Mouse (Mus musculus) limb, embryonic 15.5 days (tissue): Measurements from ENCODE around the gene Hist1h3e. TPM values are rescaled to one million over a fixed set of nuclear protein-coding genes. Genes with fewer than 3 reads are reported as not detected.
"Not testable (repeated sequence)": the region's sequence is repeated elsewhere in the genome, so short reads cannot be mapped to it uniquely, and the experiment has no call there.

Experiments used
- ATAC-seq: fragments of 200-750 bp; cut with Nextera tagmentation; 2 replicates; pipeline ENCODE4 v1.8.0; 2017; ENCODE audit warnings: low read depth, moderate TSS enrichment; ENCODE audit not compliant: insufficient number of reproducible peaks, low FRiP score, low TSS enrichment
- H3K27ac ChIP-seq: fragments of 300-500 bp; sonication (generic); 2 replicates; pipeline ENCODE4 v1.5.1; 2015; ENCODE audit warnings: moderate library complexity, mild to moderate bottlenecking, inconsistent platforms
- H3K27me3 ChIP-seq: fragments of 300-500 bp; sonication (generic); 2 replicates; pipeline ENCODE4 v1.6.1; 2015; ENCODE audit warnings: inconsistent platforms
- H3K36me3 ChIP-seq: fragments of 300-500 bp; sonication (generic); 2 replicates; pipeline ENCODE4 v1.6.1; 2015; ENCODE audit warnings: inconsistent platforms
- H3K4me1 ChIP-seq: fragments of 300-500 bp; sonication (generic); 2 replicates; pipeline ENCODE4 v1.6.1; 2015; ENCODE audit warnings: inconsistent platforms
- H3K4me2 ChIP-seq: fragments of 300-500 bp; sonication (generic); 2 replicates; pipeline ENCODE4 v1.6.1; 2015; ENCODE audit warnings: mild to moderate bottlenecking, inconsistent platforms
- H3K4me3 ChIP-seq: fragments of 300-500 bp; sonication (generic); 2 replicates; pipeline ENCODE4 v1.5.1; 2015; ENCODE audit warnings: mild to moderate bottlenecking, inconsistent platforms
- H3K9ac ChIP-seq: fragments of 300-500 bp; sonication (generic); 2 replicates; pipeline ENCODE4 v1.6.1; 2015; ENCODE audit warnings: inconsistent platforms
- H3K9me3 ChIP-seq: fragments of 300-500 bp; sonication (generic); 2 replicates; pipeline ENCODE4 v1.6.1; 2016; ENCODE audit warnings: inconsistent platforms
- WGBS: fragments of 180-500 bp; shearing (Covaris S2); methylation state at CpG from one replicate; pipeline ENCODE4 v1.1.7; 2015; 5-methylcytosine and 5-hydroxymethylcytosine counted together
- polyA plus RNA-seq: library from polyadenylated mRNA; unstranded; fragments of >200 nt; fragmentation: Nextera tagmentation; extraction: Ambion mirVana; gene quantifications from 2 replicates; pipeline ENCODE4 v1.2.1, GENCODE M21; 2015

Hist1h3e gene
- polyA plus RNA-seq, 1 experiment from 2014 or later = 4.8 TPM

- Histone ChIP-seq H3K9ac (peak overlapping the region; percentile 40; the same call in 1 of the 2 replicates), H3K4me3 (peak overlapping the region; percentile 43), H3K27me3 (no peaks in the 10 kb centered on the region), H3K9me3 (no peaks in the 10 kb centered on the region), H3K4me1 (peaks cover 30% of the 10 kb centered on the region), H3K36me3 (no peaks in the 10 kb centered on the region), H3K27ac (peak overlapping the region; percentile 94), H3K4me2 (peak overlapping the region; percentile 53)
- no peak for ATAC-seq
- 23% methylated on average over 2 of the region's 2 CpGs for WGBS
These were observed 10.3 kb upstream of the Hist1h3e start for GRCm38 (mm10) chr13:23572218-23573033.

GRCm38 (mm10) chr13:23571504-23572217, 9.5 kb upstream of the Hist1h3e start:
- not testable (repeated sequence) for H3K27me3 ChIP-seq, ATAC-seq, H3K9me3 ChIP-seq, H3K36me3 ChIP-seq
- peak overlapping the region; percentile 43 for H3K4me3 ChIP-seq
- peak overlapping the region; percentile 40 for H3K9ac ChIP-seq
- under 1% methylated on average over 17 of the region's 34 CpGs for WGBS
- peak overlapping the region; percentile 53 for H3K4me2 ChIP-seq
- H3K27ac ChIP-seq = peak overlapping the region; percentile 94
- H3K4me1 ChIP-seq = peaks cover 23% of the 10 kb centered on the region

GRCm38 (mm10) chr13:23571022-23571503, 8.9 kb upstream of the Hist1h3e start, which contains the start of the genes Hist1h2ae and Hist1h2bg:
Gene Hist1h2ae (minus strand): TSS chr13:23571220.
Gene Hist1h2bg (plus strand): TSS chr13:23571396.
- H3K27me3 ChIP-seq = no peaks in the 10 kb centered on the region

GRCm38 (mm10) chr13:23570261-23571021, 8.3 kb upstream of the Hist1h3e start:
- H3K27me3 ChIP-seq, ATAC-seq, H3K36me3 ChIP-seq, H3K9me3 ChIP-seq: not testable (repeated sequence)
- H3K4me1 ChIP-seq = peaks cover 16% of the 10 kb centered on the region
- H3K27ac ChIP-seq = peak overlapping the region; percentile 94
- H3K4me3 ChIP-seq = peak overlapping the region; percentile 43
- WGBS = under 1% methylated on average over 23 of the region's 41 CpGs
- 0 out of 2 replicates have a peak overlapping the region, but pooled peaks have one; percentile 35 for H3K9ac ChIP-seq
- H3K4me2 ChIP-seq = peak overlapping the region; percentile 53

More at GRCm38 (mm10) chr13:23571022-23571503, 8.9 kb upstream of the Hist1h3e start, which contains the start of the genes Hist1h2ae and Hist1h2bg:
- Histone ChIP-seq H3K9me3 (no peaks in the 10 kb centered on the region), H3K4me3 (peak within 1 kb of the TSS; percentile 43), H3K4me2 (peak within 1 kb of the TSS; percentile 53), H3K27ac (peak within 1 kb of the TSS; percentile 94), H3K36me3 (no peaks in the 10 kb centered on the region), H3K9ac (peak within 1 kb of the TSS; percentile 40), H3K4me1 (peaks cover 17% of the 10 kb centered on the region)
- under 1% methylated on average over 18 of the region's 18 CpGs for WGBS
- peak; percentile 91 for ATAC-seq

GRCm38 (mm10) chr13:23564482-23564881, 2.3 kb upstream of the Hist1h3e start:
- H3K4me2 ChIP-seq = no peak overlapping the region
- H3K4me1 ChIP-seq = no peaks in the 10 kb centered on the region
- H3K27me3 ChIP-seq = no peaks in the 10 kb centered on the region
- no peak overlapping the region for H3K27ac ChIP-seq
- H3K9me3 ChIP-seq = no peaks in the 10 kb centered on the region
- H3K36me3 ChIP-seq = no peaks in the 10 kb centered on the region
- 81% methylated on average over 2 of the region's 2 CpGs for WGBS
- H3K9ac ChIP-seq = no peak overlapping the region
- H3K4me3 ChIP-seq = no peak overlapping the region
- ATAC-seq = no peak

- Histone ChIP-seq H3K4me2 (peak overlapping the region; percentile 62), H3K4me1 (no peaks in the 10 kb centered on the region), H3K27ac (peak overlapping the region; percentile 96), H3K9me3 (no peaks in the 10 kb centered on the region), H3K4me3 (peak overlapping the region; percentile 49), H3K9ac (no peak overlapping the region; the same call in 1 of the 2 replicates), H3K36me3 (no peaks in the 10 kb centered on the region), H3K27me3 (no peaks in the 10 kb centered on the region)
- WGBS = 3% methylated on average over 18 of the region's 18 CpGs
- ATAC-seq = 0 out of 2 replicates have a peak, but pooled peaks have one; percentile 16
These were observed 712 bp upstream of the Hist1h3e start for GRCm38 (mm10) chr13:23562699-23563462.

GRCm38 (mm10) chr13:23561531-23561882, 662 bp downstream of the Hist1h3e start:
- H3K27me3 ChIP-seq, H3K9ac ChIP-seq, ATAC-seq, H3K9me3 ChIP-seq, H3K4me1 ChIP-seq, H3K36me3 ChIP-seq: not testable (repeated sequence)
- WGBS = 0% methylated on average over 2 of the region's 5 CpGs
- Histone ChIP-seq H3K4me2 (peak overlapping the region; percentile 62), H3K27ac (peak overlapping the region; percentile 96; the same call in 1 of the 2 replicates), H3K4me3 (peak overlapping the region; percentile 49)

- not testable (repeated sequence) for H3K9me3 ChIP-seq, H3K36me3 ChIP-seq, H3K4me1 ChIP-seq, H3K4me2 ChIP-seq, ATAC-seq, H3K27me3 ChIP-seq, H3K4me3 ChIP-seq, H3K27ac ChIP-seq, H3K9ac ChIP-seq
- WGBS = 25% methylated on average over 2 of the region's 2 CpGs
These were observed 1.5 kb downstream of the Hist1h3e start for GRCm38 (mm10) chr13:23560699-23561098.

GRCm38 (mm10) chr13:23556906-23557305, 5.3 kb downstream of the Hist1h3e start:
- WGBS = 58% methylated on average over 3 of the region's 3 CpGs
- Histone ChIP-seq H3K27me3 (no peaks in the 10 kb centered on the region), H3K4me1 (peaks cover 15% of the 10 kb centered on the region), H3K27ac (peak overlapping the region; percentile 97), H3K4me2 (peak overlapping the region; percentile 22; the same call in 1 of the 2 replicates), H3K9me3 (no peaks in the 10 kb centered on the region), H3K9ac (no peak overlapping the region), H3K36me3 (no peaks in the 10 kb centered on the region), H3K4me3 (no peak overlapping the region)
- ATAC-seq = no peak

- H3K4me3 ChIP-seq = peak overlapping the region; percentile 56
- H3K27me3 ChIP-seq = no peaks in the 10 kb centered on the region
- ATAC-seq = peak; percentile 78
- peaks cover 15% of the 10 kb centered on the region for H3K4me1 ChIP-seq
- no peaks in the 10 kb centered on the region for H3K36me3 ChIP-seq
- no peaks in the 10 kb centered on the region for H3K9me3 ChIP-seq
- H3K27ac ChIP-seq = peak overlapping the region; percentile 97
- WGBS = under 1% methylated on average over 18 of the region's 18 CpGs
- peak overlapping the region; percentile 64 for H3K9ac ChIP-seq
- H3K4me2 ChIP-seq = peak overlapping the region; percentile 92
These were observed 6.2 kb downstream of the Hist1h3e start for GRCm38 (mm10) chr13:23555839-23556416.
